Mouse (Mus musculus) B cell, adult 2 months (primary cell): Measurements from ENCODE around the gene Morc2a.

ENCODE experiments used
- DNase-seq, 2 experiments: peaks; one replicate each; pipeline ENCODE4 v3.0.0; 2022

The Morc2a gene

GRCm38 (mm10) chr11:3684723-3685430, 35.9 kb downstream of the Morc2a start:
- DNase-seq = no peak

DNA sequence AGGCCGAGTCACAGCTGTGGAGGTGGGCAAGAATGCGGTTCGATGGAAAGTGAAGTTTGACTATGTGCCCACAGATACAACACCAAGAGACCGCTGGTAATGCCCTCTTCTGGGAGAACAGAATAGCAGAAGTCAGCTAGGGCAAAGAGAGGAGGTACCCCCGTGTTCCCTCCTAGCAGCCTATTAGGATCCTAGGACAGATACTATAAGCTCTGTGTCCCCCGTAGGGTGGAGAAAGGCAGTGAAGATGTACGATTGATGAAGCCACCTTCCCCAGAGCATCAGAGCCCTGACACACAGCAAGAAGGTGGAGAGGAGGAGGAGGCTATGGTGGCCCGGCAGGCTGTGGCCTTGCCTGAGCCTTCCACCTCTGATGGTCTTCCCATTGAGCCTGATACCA, 36.4 kb downstream of the Morc2a start:
- DNase-seq = no peak

DNA sequence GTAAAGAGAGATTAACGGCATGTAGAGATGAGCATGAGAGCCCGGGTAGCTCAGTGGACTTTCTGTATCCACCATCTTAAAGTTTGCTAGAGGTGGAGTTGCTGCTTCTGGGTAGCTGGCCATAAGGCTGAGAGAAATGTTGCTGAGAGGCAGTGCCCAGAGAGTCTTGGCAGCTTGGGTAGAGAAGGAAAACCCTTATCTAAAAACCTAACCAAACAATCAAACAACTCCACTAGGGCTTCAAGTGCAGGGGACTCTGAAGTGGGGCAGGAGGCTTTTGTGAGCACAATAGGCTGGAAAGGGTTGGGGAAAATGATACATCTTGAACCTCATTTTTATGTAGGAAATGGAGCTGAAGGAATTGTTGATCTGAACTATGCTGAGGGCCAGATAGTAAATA, 37.3 kb downstream of the Morc2a start:
- DNase-seq = no peak

DNA sequence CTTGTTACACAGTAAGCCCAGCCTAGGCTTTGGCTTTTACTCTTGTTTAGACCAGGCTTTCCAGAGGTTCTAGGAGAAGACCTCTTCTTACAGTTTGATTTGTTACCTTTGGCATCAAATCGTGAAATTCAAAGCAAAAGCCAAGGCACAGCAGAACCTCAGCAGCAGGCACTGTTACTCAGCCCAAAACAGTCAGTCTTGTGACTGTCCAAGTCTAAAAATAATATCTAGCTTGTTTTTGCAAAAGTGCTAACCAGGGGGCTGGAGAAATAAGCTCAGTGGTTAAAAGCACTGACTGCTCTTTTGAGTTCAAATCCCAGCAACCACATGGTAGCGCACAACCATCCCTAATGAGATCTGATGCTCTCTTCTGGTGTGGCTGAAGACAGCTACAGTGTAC, 37.9 kb downstream of the Morc2a start:
- no peak for DNase-seq

- DNase-seq = no peak
These were observed 42.8 kb downstream of the Morc2a start for GRCm38 (mm10) chr11:3691746-3692145.

DNA sequence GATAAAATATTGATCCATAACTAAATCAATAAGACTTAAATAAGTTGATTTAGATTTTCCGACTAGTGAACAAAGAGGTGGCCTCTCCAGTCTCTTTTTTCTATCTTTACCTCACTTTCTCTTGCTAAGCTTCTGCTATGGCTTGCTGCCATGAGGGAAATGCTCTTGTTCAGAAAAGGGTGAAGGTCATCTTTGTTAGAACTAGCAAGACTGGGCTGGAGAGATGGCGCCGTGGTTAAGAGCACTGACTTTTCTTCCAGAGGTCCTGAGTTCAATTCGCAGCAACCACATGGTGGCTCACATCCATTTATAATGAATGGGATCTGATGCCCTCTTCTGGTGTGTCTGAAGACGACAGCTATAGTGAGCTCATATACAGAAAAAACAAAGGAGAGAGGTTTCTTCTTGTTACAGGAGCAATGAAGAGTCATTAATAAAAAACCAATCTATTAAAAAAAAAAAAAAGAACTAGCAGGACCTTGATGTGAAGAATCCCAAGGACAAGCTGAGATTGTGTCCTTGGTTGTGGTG, 47.2 kb downstream of the Morc2a start:
- no peak for DNase-seq

GRCm38 (mm10) chr11:3697441-3697840, 48.5 kb downstream of the Morc2a start:
- no peak for DNase-seq

DNA sequence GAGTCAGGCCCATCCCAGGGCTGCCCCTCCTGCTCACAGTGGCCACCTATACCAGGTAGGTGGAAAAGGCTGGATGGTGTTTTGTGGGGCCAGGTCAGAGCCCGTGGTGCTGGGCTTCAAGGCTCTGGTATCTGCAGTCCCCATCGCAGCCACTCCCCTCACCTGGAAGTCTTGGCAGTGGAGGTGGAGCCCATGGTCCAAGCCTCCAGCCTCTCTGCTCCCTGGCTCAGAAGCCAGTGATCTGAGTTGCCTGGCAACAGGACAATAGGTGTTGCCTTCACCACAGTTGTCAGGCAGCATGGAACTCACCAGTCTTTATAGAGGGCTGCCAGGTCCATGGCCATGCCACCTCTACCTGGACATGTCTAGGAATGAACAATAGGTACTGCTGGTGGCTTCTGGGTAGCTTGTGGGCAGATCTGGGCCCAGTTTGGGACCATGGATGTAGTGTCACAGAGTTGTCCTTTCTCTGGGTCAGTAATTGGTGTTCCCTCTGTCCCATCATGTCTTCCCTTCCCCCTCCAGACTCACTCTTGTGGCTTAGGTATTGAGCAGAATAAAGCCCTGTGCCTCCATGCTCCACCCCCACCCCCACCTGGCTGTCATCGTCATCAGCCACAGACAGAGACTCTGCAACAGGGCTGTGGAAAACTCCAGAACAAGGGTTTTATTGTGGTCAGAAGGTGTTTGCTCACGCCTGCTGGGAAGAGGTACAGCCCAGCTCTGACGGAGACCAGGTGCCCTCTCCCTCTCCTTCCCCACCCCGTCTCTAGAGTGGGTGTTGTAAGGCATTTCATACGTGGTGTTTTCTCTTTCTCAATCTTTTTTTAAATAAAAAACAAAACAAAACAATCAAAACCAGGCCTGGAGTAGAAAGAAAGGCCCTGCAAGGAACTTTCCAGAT, 54.4 kb downstream of the Morc2a start:
- DNase-seq = no peak

DNA sequence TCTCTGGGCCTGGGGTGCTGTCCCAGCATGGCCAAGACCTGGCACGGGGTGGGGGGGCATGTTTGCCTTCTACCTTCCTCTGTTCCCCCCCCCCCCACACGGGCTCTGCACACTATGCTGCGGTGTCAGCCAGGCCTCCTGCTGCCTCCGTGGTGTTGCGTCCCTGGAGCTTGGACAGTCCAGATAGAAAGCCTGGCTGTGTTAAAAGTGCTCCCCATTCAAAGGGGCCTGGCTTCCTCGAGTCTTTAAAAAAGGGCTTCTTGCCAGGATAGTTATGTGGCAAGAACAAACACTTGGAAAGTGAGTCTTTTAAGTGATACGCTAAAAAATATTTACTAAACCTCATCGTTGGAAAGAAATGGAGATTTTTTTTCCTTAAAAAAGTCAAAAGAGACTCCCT, 55.4 kb downstream of the Morc2a start:
- no peak for DNase-seq

- DNase-seq = no peak
These were observed 58.1 kb downstream of the Morc2a start for GRCm38 (mm10) chr11:3707057-3707456.

DNA sequence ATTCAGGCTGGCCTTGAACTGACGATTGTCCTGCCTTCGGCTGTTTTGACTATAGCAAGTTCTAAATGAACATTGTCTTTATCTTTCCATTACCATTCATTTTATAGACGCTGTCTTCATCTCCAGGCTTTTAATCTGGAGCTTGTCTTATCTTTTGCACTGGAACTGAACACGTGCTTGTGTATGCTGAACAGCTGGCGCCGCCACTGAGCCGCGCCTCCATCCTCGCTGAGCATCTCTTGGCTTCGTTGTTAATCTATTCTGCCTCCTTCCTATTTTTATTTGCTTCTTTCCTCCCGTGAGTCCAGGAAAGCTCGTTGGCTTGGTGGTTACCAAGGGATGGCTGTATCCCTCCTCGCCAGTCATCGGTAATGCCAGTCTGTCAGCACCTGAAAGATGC, 61.2 kb downstream of the Morc2a start:
- no peak for DNase-seq

DNA sequence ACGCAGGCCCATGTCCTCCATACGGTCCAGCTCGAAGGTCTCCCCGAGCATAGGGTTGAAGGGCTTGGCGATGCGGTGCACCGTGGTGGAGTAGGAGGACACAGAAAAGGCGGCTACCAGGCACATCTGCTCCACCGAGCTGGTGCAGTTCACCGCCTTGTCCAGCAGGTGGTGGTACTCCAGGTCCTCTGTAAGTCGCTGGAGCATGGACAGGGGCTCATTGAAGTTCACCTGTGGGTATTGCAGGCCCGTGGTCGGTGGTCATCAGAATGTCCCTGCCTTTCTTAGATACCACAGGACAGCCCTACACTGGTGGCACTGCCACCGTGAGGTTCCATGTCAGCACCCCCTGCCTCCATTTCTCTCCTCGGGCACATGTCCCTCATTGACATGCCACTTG, 65.5 kb downstream of the Morc2a start:
- peak; percentile 54 to 57 for DNase-seq

DNA sequence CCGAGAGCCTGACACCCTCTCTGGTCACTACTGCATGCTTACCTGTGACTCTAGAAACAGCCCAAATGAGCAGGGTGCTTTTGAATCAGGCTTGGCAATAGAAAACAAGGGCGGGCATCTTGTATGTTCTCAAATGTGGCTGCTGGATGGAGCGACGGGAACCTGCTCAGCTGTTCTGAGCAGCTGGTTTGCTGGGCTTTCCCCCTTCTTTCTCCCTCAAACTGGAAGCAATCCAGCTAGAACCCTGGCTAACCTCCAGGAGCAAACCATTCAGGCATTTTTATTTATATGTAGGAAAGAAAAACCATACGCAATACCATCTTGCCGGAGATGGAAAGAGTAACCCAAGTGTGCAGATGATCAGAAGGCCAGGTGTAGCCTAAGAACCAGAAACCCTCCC, 67.7 kb downstream of the Morc2a start:
- DNase-seq = no peak

DNA sequence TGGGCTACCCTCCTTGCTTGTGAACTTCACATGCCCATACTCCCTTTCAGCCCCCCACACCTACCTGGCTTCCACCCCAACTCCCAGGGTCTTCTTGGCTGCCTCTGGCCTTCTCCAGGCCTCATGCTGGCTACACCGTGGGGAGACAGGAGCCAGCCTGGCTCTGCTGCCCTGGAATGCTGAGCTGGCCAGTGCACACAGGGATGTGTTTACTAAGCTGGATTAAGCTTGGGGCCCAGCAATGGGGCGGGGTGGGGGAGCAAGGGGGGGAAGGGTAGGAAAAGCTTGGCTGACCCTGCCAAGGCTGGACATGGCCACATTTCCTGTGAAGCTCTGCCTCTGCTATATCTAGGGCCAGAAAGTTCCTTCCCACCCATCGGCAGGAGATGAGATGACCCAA, 73.0 kb downstream of the Morc2a start:
- no peak for DNase-seq

GRCm38 (mm10) chr11:3722861-3723260, 73.9 kb downstream of the Morc2a start:
- DNase-seq = no peak

DNA sequence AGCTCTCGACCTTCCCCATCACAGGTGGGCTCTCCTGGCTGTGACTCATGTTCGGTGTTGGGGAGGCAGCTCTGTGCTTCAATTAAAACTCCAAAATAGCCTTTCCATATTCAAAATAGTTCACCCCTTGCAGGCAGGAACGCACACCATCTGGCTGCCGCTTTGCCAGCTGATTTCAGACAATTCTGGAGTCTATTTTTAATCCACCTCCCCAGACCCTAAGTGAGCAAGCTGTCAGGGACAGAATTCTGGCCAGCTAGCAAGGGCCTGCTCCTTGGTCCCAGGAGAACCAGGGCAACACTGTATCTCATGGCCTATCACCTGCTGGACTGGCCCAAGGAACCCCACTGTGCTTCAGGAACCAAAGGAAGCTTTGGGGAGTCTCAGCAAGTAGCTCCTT, 74.9 kb downstream of the Morc2a start:
- no peak for DNase-seq

DNA sequence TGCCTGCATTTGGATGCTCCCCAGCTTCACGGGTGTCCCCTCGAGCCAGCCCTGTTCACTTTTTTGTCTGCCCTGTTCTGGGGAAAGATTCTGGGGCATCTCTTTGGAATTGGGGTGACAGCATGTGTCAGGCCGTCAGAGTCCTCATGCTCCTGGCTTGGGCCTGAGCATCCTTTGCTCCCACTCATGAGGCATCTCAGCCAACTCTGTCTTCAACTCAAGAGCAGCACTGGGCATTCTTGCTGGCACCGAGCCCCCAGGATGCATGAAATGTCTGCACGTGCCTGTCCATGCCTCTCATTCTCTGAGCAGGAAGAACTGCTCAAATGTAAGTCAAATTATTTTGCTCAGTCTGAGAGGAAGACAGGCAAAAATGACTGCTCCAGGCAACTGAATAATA, 75.7 kb downstream of the Morc2a start:
- no peak for DNase-seq

- no peak for DNase-seq
These were observed 76.5 kb downstream of the Morc2a start for GRCm38 (mm10) chr11:3725331-3726054.

- no peak for DNase-seq
These were observed 78.6 kb downstream of the Morc2a start for GRCm38 (mm10) chr11:3727438-3728105.

DNA sequence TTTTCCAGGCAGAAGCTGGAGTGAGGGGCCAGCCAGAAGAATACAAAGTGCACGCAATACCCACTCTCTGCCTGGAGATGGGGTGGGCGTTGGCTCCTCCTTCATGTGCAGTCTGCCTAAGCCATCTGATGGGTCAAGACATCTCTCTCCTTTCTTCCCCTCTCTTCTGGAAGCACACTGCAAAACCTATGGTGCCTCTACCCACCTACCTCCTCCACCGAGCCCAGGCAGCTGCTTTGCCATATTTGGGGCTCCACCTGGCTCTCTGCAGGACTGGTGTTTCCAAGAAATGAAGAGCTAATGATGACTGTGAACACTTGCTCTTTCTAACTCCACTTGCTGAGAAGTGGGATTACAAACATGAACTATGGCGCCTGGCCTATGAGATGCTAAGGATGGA, 82.5 kb downstream of the Morc2a start:
- no peak for DNase-seq

DNA sequence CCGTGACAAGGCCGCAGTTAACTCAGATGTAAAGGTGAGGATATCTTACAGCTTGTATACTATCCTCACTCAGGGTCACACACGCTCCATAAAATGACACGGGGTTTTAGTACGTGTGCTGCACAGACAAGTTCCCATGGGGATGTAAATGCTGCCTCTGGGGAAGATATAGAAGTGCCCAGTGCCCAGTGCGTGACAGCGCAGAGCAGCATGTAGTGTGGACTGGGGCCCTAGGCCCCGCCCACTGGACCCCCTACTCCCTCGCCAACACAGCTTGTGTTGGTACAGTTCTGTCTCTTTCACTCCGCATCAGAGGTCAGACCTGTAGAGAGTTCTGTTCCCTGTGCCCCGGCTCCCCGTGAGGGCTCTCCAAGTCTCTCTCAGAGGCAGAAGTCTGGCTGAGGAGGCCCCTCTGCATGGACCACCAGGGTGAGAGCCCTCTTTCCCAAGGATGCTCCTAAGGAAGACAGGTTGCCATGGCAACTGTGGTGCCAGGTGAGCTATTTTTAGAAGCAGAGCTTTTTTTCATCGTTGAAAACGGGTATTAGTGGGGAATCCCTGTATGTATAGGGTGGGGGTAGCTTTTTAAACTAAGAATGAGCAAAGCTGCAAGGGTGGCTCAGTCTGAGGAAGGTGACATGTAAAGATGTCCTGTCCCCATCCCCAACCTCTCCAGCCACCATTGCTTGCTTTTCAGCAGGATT, 85.1 kb downstream of the Morc2a start:
- DNase-seq = no peak

DNA sequence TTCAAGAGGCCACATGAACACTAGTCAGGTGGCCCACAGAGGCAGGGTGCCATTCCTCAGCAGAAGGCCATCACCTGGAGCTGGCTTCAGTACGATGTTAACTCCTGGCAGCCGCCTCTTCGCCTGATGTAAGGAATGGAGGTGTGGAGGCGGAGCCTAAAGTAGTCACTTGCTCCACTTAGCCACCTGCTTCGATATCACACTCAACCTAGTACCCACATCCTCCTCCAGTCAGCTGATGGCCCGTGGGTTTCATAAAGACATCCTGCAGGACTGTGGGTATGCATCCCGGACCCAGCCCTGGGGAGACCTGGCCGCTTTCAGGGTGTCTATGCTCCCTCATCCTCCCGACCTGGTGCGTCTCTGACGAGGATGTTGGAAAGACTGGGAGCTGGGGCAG, 86.7 kb downstream of the Morc2a start:
- no peak for DNase-seq
